Mouse (Mus musculus): ENCODE results near the gene Gm11627.
"Not testable (repeated sequence)": the region's sequence is repeated elsewhere in the genome, so short reads cannot be mapped to it uniquely, and the experiment has no call there.

Gm11627 gene

DNA sequence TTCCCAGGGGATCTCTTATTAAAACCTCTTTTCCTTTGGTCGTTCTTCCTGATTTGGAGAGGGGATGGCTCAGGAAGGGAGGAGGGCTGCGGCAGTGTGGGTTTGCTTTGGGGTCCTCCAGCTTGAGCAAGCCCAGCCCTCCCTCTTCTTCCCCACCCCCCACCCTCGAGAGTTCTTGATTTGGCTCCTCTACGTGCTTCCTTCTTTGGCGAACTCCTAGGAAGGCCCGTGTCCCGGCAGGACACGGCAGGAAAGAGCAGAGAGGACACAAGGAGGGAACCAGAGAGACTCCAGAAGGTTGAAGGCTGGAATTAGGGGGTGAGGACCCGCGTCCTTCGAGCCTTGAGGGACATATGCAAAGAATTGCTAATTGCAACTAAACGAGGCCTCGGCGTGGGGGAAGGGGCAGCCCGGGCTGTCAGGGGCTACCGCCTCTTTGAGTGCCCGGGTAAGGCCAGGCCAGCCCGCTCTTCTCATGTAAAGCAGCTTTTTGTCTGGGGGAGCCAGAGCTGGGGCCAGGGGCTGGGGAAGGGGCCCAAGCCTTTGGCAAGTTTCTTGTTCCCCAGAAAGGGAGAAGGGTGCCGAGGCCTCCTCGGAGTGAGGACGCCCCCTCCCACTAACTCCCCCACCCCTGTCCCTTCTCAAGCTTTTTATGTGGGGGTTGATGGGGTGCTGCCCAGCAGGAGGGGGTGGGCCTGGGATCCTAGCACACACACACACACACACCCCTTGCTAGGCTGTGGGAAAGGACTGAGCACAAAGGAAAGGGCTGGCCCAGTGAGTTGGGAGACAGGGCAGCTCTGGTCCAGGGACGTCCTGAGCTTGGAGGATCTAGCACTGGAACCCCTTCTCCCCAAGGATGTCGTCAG lies at the start of gene Gm11627:
Gm11627 (minus strand) TSS at position 297 of the 869 bp plus-strand sequence.
- in situ Hi-C loops (cut with MboI, MseI) = loop anchor here (5.0 kb wide), 1 partner anchor 68 kb away; no protein-coding TSS in a partner anchor

GRCm38 (mm10) chr11:102628529-102628928 lies 49.3 kb upstream of the Gm11627 start:
- in situ Hi-C loops (cut with MboI, MseI) = no loop called here

- in situ Hi-C loops (cut with MboI, MseI) = no loop called here
Observed at GRCm38 (mm10) chr11:102627171-102627931, 48.1 kb upstream of the Gm11627 start.

- in situ Hi-C loops (cut with MboI, MseI) = no loop called here
Observed at GRCm38 (mm10) chr11:102624888-102625407, 45.7 kb upstream of the Gm11627 start.

GRCm38 (mm10) chr11:102623876-102624789 lies 44.9 kb upstream of the Gm11627 start:
- in situ Hi-C loops (cut with MboI, MseI) = no loop called here

DNA sequence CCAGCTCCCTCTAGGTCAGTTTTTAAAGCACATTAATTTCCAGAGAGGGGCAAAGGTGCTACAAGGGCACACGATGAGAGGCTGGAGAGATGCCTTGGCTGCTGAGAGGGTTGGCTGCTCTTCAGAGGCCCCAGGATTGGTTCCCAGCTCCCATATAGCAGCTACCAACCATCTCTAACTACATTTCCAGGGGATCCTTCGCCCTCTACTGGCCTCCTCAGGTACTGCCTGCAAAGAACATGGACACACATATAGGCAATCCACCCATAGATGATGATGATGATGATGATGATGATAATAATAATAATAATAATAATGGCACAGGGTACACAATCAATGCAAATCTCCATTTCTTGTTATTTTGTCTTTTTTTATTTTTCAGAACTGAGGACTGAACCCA lies 40.2 kb upstream of the Gm11627 start:
- in situ Hi-C loops (cut with MboI, MseI) = no loop called here

GRCm38 (mm10) chr11:102611317-102611705 lies 32.0 kb upstream of the Gm11627 start:
- in situ Hi-C loops (cut with MboI, MseI) = no loop called here

GRCm38 (mm10) chr11:102610675-102611316 lies 31.5 kb upstream of the Gm11627 start:
- in situ Hi-C loops (cut with MboI, MseI) = no loop called here

DNA sequence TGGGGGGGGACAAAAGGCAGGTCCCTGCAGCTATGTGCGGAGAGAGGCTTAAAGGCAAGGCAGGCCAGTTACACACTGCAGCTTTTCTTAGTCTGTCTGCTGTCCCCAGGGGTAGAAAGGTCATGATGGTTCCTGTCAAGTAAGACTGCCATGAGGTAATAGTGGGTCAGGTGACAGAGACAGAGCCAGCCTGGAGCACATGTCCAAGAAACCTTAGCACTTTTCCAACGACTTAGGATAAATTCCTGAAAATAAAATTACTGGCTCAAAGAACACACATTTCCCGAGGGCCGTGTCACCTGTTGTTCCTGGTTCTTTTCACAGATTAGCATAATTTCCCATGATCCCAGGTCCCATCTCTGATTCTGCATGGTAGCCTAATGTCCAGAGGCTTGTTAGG lies 31.0 kb upstream of the Gm11627 start:
- in situ Hi-C loops (cut with MboI, MseI) = no loop called here

DNA sequence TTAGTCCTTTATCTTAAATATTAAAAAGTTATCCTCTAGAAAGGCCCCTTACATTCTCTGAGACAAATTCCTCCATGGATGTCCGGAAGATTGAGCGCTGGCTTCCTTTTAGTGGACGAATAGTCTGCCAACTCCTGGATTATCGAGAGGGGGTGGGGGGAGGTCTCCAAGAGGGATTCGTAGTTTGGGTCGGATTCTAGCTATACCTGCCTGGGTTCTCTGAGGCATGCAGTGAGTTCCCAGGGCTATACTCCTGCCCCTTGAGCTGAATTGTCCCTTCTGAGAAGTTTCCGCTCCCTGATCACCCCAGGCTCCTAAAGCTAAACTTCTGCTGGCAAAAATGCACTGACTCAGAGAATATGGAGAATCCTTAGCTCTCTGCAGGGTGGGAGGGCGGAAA lies 30.2 kb upstream of the Gm11627 start:
- in situ Hi-C loops (cut with MboI, MseI) = no loop called here

DNA sequence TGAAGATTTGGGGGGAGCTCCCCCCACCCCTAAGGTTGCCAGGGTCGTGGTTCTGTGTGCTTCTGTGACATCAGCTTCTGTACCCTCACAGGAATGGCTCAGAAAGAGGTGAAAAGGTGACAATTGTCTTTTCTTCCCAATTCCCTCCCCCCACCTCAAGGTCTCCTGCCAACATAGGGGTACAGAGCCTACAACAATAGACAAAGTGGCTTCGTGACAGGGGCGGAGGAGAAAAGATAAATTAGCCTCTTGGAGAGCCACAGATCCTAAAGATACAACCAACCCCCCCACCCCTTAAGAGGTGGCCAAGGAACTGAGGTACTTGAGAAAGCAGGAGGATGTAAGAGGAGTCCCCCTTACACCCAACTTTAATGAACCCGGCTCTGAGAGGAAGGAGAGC lies 29.4 kb upstream of the Gm11627 start:
- in situ Hi-C loops (cut with MboI, MseI) = no loop called here

- in situ Hi-C loops (cut with MboI, MseI) = no loop called here
Observed at GRCm38 (mm10) chr11:102607686-102608548, 28.7 kb upstream of the Gm11627 start.

- in situ Hi-C loops (cut with MboI, MseI) = not testable (repeated sequence)
Observed at GRCm38 (mm10) chr11:102607201-102607600, 27.9 kb upstream of the Gm11627 start.

DNA sequence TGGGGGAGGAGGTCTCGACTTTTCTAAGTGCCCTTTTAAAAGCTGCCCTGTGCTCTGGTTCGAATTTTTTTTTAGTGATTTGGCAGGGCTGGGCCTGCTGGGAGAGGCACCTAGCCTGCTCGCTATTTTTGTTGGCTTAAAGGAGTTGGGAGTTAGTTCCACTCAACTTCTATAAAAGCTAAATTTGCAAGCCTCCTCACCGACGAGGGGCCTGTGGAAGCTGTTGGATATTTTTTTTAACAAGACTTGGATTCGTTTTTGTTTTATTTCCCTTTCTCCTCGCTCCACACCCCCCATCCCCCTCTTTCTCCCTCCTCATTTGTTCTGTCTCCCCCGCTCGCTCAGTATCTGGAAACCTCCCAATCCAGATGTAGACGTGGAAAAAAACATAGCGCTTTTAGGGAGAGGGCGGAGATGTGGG lies 27.5 kb upstream of the Gm11627 start:
- in situ Hi-C loops (cut with MboI, MseI) = no loop called here

GRCm38 (mm10) chr11:102605553-102606416 lies 26.5 kb upstream of the Gm11627 start:
- in situ Hi-C loops (cut with MboI, MseI) = no loop called here

DNA sequence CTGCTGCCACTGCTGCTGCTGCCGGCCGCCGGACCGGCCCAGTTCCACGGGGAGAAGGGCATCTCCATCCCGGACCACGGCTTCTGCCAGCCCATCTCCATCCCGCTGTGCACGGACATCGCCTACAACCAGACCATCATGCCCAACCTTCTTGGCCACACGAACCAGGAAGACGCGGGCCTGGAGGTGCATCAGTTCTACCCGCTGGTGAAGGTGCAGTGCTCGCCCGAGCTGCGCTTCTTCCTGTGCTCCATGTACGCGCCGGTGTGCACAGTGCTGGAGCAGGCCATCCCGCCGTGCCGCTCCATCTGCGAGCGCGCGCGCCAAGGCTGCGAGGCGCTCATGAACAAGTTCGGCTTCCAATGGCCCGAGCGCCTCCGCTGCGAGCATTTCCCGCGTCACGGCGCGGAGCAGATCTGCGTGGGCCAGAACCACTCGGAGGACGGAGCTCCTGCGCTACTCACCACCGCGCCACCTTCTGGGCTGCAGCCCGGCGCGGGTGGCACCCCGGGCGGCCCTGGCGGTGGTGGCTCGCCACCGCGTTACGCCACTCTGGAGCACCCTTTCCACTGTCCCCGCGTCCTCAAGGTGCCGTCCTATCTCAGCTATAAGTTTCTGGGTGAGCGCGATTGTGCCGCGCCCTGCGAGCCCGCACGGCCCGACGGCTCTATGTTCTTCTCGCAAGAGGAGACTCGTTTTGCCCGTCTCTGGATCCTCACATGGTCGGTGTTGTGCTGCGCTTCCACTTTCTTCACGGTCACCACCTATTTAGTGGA lies 25.7 kb upstream of the Gm11627 start:
- in situ Hi-C loops (cut with MboI, MseI) = no loop called here

DNA sequence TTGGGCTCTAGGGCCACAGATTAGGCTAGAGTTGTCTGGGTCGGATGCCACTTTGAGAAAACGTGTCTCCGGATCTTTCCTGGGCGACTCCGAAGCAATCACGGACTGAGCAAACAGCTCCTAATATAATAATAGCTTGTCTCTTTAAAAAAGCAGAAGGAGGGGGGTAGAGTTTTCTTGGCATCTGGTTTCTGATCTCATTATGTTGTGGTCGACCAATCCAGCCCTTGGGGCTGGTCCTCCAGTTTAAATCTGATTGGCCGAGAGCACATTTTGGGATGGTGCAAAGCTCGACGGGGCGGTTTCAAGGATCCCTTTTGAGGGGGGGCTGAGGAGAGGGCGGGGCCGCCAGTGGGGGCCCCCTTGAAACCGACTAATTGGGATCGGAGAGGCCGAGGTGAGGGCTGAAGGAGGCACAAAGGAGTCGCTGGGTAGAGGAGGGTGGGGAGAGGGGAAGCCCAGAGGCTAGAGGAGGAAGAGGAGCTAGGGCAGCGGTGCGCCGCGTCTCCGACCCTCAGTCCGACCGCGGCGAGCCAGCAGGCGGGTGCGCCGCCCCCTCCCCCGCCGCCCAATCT lies 24.8 kb upstream of the Gm11627 start, which contains the start of gene Fzd2:
Fzd2 (plus strand) TSS at position 387 of the 575 bp plus-strand sequence.
- in situ Hi-C loops (cut with MboI, MseI) = no loop called here

DNA sequence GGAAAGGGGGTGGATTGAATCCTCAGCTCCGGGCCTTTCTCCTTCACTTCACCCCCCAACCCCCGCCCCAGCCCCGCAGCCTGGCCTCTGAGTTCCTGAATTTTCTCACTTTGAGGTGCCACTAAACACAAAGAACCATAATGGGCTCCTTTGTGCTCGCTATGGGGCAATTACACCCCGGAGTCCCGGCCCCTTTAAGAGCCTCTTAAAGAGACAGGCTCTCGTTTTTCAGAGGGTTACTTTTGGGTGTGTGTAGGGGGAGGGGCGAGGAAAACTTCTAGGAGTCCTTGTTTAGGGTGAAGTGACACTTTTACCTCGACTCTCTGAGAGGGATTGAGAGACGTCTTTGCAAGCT lies 24.2 kb upstream of the Gm11627 start:
- in situ Hi-C loops (cut with MboI, MseI) = no loop called here
